In genomic region chr11:51942602-51943499, GRCm38 (mm10) we compare ENCODE assay signal across 10 mouse cellular contexts. TPM values are rescaled to one million over a fixed set of nuclear protein-coding genes. Genes with fewer than 3 reads are reported as not detected.
DNase-seq lines count a peak whose midpoint lies in the region; ATAC-seq and TF ChIP-seq lines count a peak whose summit lies in the region.
"Had no signal": no experiment of that assay in that cellular context is flagged by ENCODE, and none has a peak within 500 bp of the region (broad histone marks: within the 10 kb centered on the region; RNA-seq: fewer than 3 reads in every experiment).

No protein-coding gene starts in this region.

- TF ChIP-seq EP300 in liver, postnatal 0 days (IDR thresholded peaks at IDR 0.05; ENCODE audit: low read depth) = no peak

- peaks cover 21% of the 10 kb centered on the region for H3K4me1 ChIP-seq in liver, postnatal 0 days (ENCODE audit: insufficient read depth)
- peaks cover 17% of the 10 kb centered on the region for H3K4me1 ChIP-seq in liver, embryonic 12.5 days
- peaks cover 18% of the 10 kb centered on the region for H3K4me1 ChIP-seq in embryonic facial prominence, embryonic 15.5 days
- peaks cover 16% of the 10 kb centered on the region for H3K4me1 ChIP-seq in hindbrain, embryonic 16.5 days (ENCODE audit: control insufficient read depth, insufficient read depth, low read depth, low read length)

- TF ChIP-seq CTCF in liver, postnatal 0 days (IDR thresholded peaks at IDR 0.05; ENCODE audit: low read depth) = no peak

- H3K4me2 ChIP-seq in liver, postnatal 0 days (ENCODE audit: low read depth, low read length) = no peak overlapping the region
- no peak overlapping the region for H3K4me2 ChIP-seq in liver, embryonic 12.5 days
- H3K4me2 ChIP-seq in embryonic facial prominence, embryonic 15.5 days (replicated peaks) = peak overlapping the region; percentile 33; the same call in 1 of the 2 replicates
- H3K4me2 ChIP-seq in hindbrain, embryonic 16.5 days (ENCODE audit: low read length) = peak overlapping the region; percentile 27; the same call in 1 of the 2 replicates
- H3K4me2 ChIP-seq: liver, embryonic 15.5 days had no signal

- ATAC-seq in liver, postnatal 0 days = peak; percentile 23; the same call in 1 of the 2 replicates
- no peak for ATAC-seq in liver, embryonic 12.5 days
- peak; percentile 68 for ATAC-seq in embryonic facial prominence, embryonic 15.5 days (ENCODE audit: insufficient number of reproducible peaks, low FRiP score, low TSS enrichment, low read depth)
- ATAC-seq in hindbrain, embryonic 16.5 days = peak; percentile 76
- ATAC-seq: intestine, embryonic 16.5 days had no signal

- DNase-seq in liver, postnatal 0 days = peak; percentile 61
- DNase-seq in skeletal muscle tissue, adult 2 months (ENCODE audit: low read depth, low spot score) = peak; percentile 81
- DNase-seq in adrenal gland, postnatal 10 days = no peak
- no peak for DNase-seq in thymus, postnatal 25 days
- DNase-seq in cerebellum, postnatal 36 days = no peak

- H3K27me3 ChIP-seq in liver, postnatal 0 days (ENCODE audit: insufficient read depth, low read length) = no peaks in the 10 kb centered on the region
- H3K27me3 ChIP-seq in liver, embryonic 12.5 days (replicated peaks) = peaks cover 31% of the 10 kb centered on the region
- no peaks in the 10 kb centered on the region for H3K27me3 ChIP-seq in embryonic facial prominence, embryonic 15.5 days
- no peaks in the 10 kb centered on the region for H3K27me3 ChIP-seq in hindbrain, embryonic 16.5 days (replicated peaks; ENCODE audit: control insufficient read depth, insufficient read depth, low read length)
- H3K27me3 ChIP-seq: liver, embryonic 15.5 days had no signal

- WGBS in liver, postnatal 0 days (ENCODE audit: insufficient replicate concordance) = 64% methylated on average over 15 of the region's 15 CpGs
- 72% methylated on average over 15 of the region's 15 CpGs for WGBS in liver, embryonic 12.5 days (ENCODE audit: insufficient replicate concordance)
- WGBS in embryonic facial prominence, embryonic 15.5 days = 24% methylated on average over 15 of the region's 15 CpGs
- WGBS in hindbrain, embryonic 16.5 days = 37% methylated on average over 15 of the region's 15 CpGs

- no peaks in the 10 kb centered on the region for H3K9me3 ChIP-seq in liver, postnatal 0 days (ENCODE audit: low read length)
- H3K9me3 ChIP-seq in liver, embryonic 12.5 days (replicated peaks) = no peaks in the 10 kb centered on the region
- no peaks in the 10 kb centered on the region for H3K9me3 ChIP-seq in embryonic facial prominence, embryonic 15.5 days (replicated peaks)
- no peaks in the 10 kb centered on the region for H3K9me3 ChIP-seq in hindbrain, embryonic 16.5 days (ENCODE audit: control insufficient read depth, low read length)
- H3K9me3 ChIP-seq: liver, embryonic 15.5 days had no signal

- no peak overlapping the region for H3K4me3 ChIP-seq in liver, postnatal 0 days (ENCODE audit: low read depth, low read length)
- H3K4me3 ChIP-seq in liver, embryonic 12.5 days = no peak overlapping the region
- no peak overlapping the region for H3K4me3 ChIP-seq in embryonic facial prominence, embryonic 15.5 days (replicated peaks)
- no peak overlapping the region; the same call in 1 of the 2 replicates for H3K4me3 ChIP-seq in hindbrain, embryonic 16.5 days (ENCODE audit: low read length)
- H3K4me3 ChIP-seq: liver, embryonic 15.5 days had no signal

- no peaks in the 10 kb centered on the region for H3K36me3 ChIP-seq in liver, postnatal 0 days (replicated peaks; ENCODE audit: insufficient read depth, low read length)
- H3K36me3 ChIP-seq in liver, embryonic 12.5 days = no peaks in the 10 kb centered on the region
- no peaks in the 10 kb centered on the region for H3K36me3 ChIP-seq in embryonic facial prominence, embryonic 15.5 days
- no peaks in the 10 kb centered on the region for H3K36me3 ChIP-seq in hindbrain, embryonic 16.5 days (ENCODE audit: control insufficient read depth, insufficient read depth, low read length)
- H3K36me3 ChIP-seq: liver, embryonic 15.5 days had no signal

- H3K27ac ChIP-seq in liver, postnatal 0 days (ENCODE audit: low read depth) = no peak overlapping the region
- no peak overlapping the region for H3K27ac ChIP-seq in liver, embryonic 12.5 days
- peak overlapping the region; percentile 60 for H3K27ac ChIP-seq in embryonic facial prominence, embryonic 15.5 days (replicated peaks)
- H3K27ac ChIP-seq in hindbrain, embryonic 16.5 days (ENCODE audit: low read depth, low read length) = peak overlapping the region; percentile 59; the same call in 1 of the 2 replicates
- H3K27ac ChIP-seq: liver, embryonic 15.5 days had no signal

- H3K9ac ChIP-seq in liver, postnatal 0 days (replicated peaks) = no peak overlapping the region
- no peak overlapping the region for H3K9ac ChIP-seq in liver, embryonic 12.5 days
- H3K9ac ChIP-seq in embryonic facial prominence, embryonic 15.5 days = no peak overlapping the region
- peak overlapping the region; percentile 52 for H3K9ac ChIP-seq in hindbrain, embryonic 16.5 days (ENCODE audit: low read depth, low read length)
- H3K9ac ChIP-seq: liver, embryonic 15.5 days had no signal

RNA-seq across cellular contexts. Expression of gene Cdkn2aipnl, which starts 24.6 kb away (rescaled TPM):
- 30.7 and 33.3 TPM in 2 replicates for polyA plus RNA-seq in liver, postnatal 0 days (2015; fragmentation: Nextera tagmentation; extraction: Ambion mirVana)
- polyA plus RNA-seq in liver, embryonic 12.5 days (2016; fragmentation: Nextera tagmentation; extraction: Ambion mirVana) = 75.0 and 77.3 TPM in 2 replicates
- polyA plus RNA-seq in embryonic facial prominence, embryonic 15.5 days (2015; fragmentation: Nextera tagmentation; extraction: Ambion mirVana) = 83.9 and 86.8 TPM in 2 replicates
- 121 and 122 TPM in 2 replicates for polyA plus RNA-seq in hindbrain, embryonic 16.5 days (2015; fragmentation: Nextera tagmentation; extraction: Ambion mirVana)
- total RNA-seq in adrenal gland, postnatal 10 days (2021) = 10 to 100 TPM; 23.8 to 26.0 TPM

RNA-seq across cellular contexts. Expression of gene Ube2b, which starts 57.7 kb away (rescaled TPM):
- 127 and 148 TPM in 2 replicates for polyA plus RNA-seq in liver, postnatal 0 days (2015; fragmentation: Nextera tagmentation; extraction: Ambion mirVana)
- 113 and 116 TPM in 2 replicates for polyA plus RNA-seq in liver, embryonic 12.5 days (2016; fragmentation: Nextera tagmentation; extraction: Ambion mirVana)
- 234 and 239 TPM in 2 replicates for polyA plus RNA-seq in embryonic facial prominence, embryonic 15.5 days (2015; fragmentation: Nextera tagmentation; extraction: Ambion mirVana)
- polyA plus RNA-seq in hindbrain, embryonic 16.5 days (2015; fragmentation: Nextera tagmentation; extraction: Ambion mirVana) = 219 and 224 TPM in 2 replicates
- total RNA-seq in adrenal gland, postnatal 10 days (2021) = 100 to 1,000 TPM; 131 to 155 TPM

Comparison
In these comparisons a context has a peak if more than half of its experiments do, and no peak if none do; other contexts are left out.
1. DNase-seq: peak in liver, postnatal 0 days (single experiment) and skeletal muscle tissue, adult 2 months (single experiment); none in adrenal gland, postnatal 10 days (single experiment), thymus, postnatal 25 days (single experiment) and cerebellum, postnatal 36 days (0 of 2).
2. H3K27ac ChIP-seq: peak in embryonic facial prominence, embryonic 15.5 days (single experiment) and hindbrain, embryonic 16.5 days (single experiment); none in liver, postnatal 0 days (single experiment) and liver, embryonic 12.5 days (single experiment).
3. H3K4me2 ChIP-seq: peak in embryonic facial prominence, embryonic 15.5 days (single experiment) and hindbrain, embryonic 16.5 days (single experiment); none in liver, postnatal 0 days (single experiment) and liver, embryonic 12.5 days (single experiment).